Mouse (Mus musculus) limb, embryonic 11.5 days (tissue): ENCODE data around the gene Tnfrsf14. TPM values are rescaled to one million over a fixed set of nuclear protein-coding genes. Genes with fewer than 3 reads are reported as not detected.

Experiments
- ATAC-seq: fragments of 200-750 bp; cut with Nextera tagmentation; 2 replicates; pipeline ENCODE4 v1.8.0; 2017; ENCODE audit warnings: low read depth; ENCODE audit not compliant: insufficient number of reproducible peaks, low FRiP score, low TSS enrichment
- DNase-seq: peaks from one replicate; pipeline ENCODE4 v3.0.0-alpha.2; 2015; ENCODE audit warnings: low spot score
- H3K27ac ChIP-seq: fragments of 300-500 bp; sonication (generic); replicated peaks from 2 replicates; pipeline ENCODE4 v1.5.1; 2014; ENCODE audit warnings: low read depth, mild to moderate bottlenecking, low read length
- H3K27me3 ChIP-seq: fragments of 300-500 bp; sonication (generic); 2 replicates; pipeline ENCODE4 v1.6.1; 2014; ENCODE audit warnings: mild to moderate bottlenecking, low read length, mixed read lengths; ENCODE audit not compliant: control insufficient read depth, insufficient read depth
- H3K36me3 ChIP-seq: fragments of 300-500 bp; sonication (generic); 2 replicates; pipeline ENCODE4 v1.6.1; 2014; ENCODE audit warnings: mild to moderate bottlenecking, low read length, moderate library complexity, mixed read lengths; ENCODE audit not compliant: control insufficient read depth, insufficient read depth
- H3K4me1 ChIP-seq: fragments of 300-500 bp; sonication (generic); 2 replicates; pipeline ENCODE4 v1.6.1; 2014; ENCODE audit warnings: low read length, mixed read lengths; ENCODE audit not compliant: control insufficient read depth, insufficient read depth
- H3K4me2 ChIP-seq: fragments of 300-500 bp; sonication (generic); 2 replicates; pipeline ENCODE4 v1.6.1; 2014; ENCODE audit warnings: low read depth, mild to moderate bottlenecking, moderate library complexity; ENCODE audit not compliant: severe bottlenecking
- H3K4me3 ChIP-seq: fragments of 300-500 bp; sonication (generic); 2 replicates; pipeline ENCODE4 v1.5.1; 2014; ENCODE audit warnings: low read depth, low read length
- H3K9ac ChIP-seq: fragments of 300-500 bp; sonication (generic); 2 replicates; pipeline ENCODE4 v1.6.1; 2014; ENCODE audit warnings: mild to moderate bottlenecking, low read length
- H3K9me3 ChIP-seq: fragments of 300-500 bp; sonication (generic); 2 replicates; pipeline ENCODE4 v1.6.1; 2016; ENCODE audit warnings: low read length; ENCODE audit not compliant: control insufficient read depth
- WGBS: fragments of 180-500 bp; shearing (Covaris S2); extraction: QIAGEN DNeasy Blood & Tissue Kit; methylation state at CpG from one replicate; pipeline ENCODE4 v1.1.7; 2014; 5-methylcytosine and 5-hydroxymethylcytosine counted together
- polyA plus RNA-seq: library from polyadenylated mRNA; unstranded; fragments of >200 nt; fragmentation: Nextera tagmentation; extraction: Ambion mirVana; gene quantifications from 2 replicates; pipeline ENCODE4 v1.2.1, GENCODE M21; 2014

Tnfrsf14 gene
- polyA plus RNA-seq, 1 experiment from 2014 or later = 1.3 TPM

GRCm38 (mm10) chr4:154956604-154957003 is 28.2 kb upstream of the Tnfrsf14 start:
- ATAC-seq (no peak), DNase-seq (no peak)
- no peak overlapping the region for H3K27ac ChIP-seq
- H3K9ac ChIP-seq = no peak overlapping the region
- H3K27me3 ChIP-seq = peaks cover 63% of the 10 kb centered on the region
- H3K4me2 ChIP-seq = no peak overlapping the region
- no peaks in the 10 kb centered on the region for H3K9me3 ChIP-seq
- no peaks in the 10 kb centered on the region for H3K36me3 ChIP-seq
- H3K4me1 ChIP-seq = peaks cover 29% of the 10 kb centered on the region
- H3K4me3 ChIP-seq = no peak overlapping the region
- 43% methylated on average over 9 of the region's 9 CpGs for WGBS

- DNase-seq (no peak), ATAC-seq (no peak)
- H3K4me3 ChIP-seq = no peak overlapping the region
- H3K27ac ChIP-seq = no peak overlapping the region
- peaks cover 6% of the 10 kb centered on the region for H3K4me1 ChIP-seq
- H3K27me3 ChIP-seq = peaks cover 57% of the 10 kb centered on the region
- peak overlapping the region; percentile 10; the same call in 1 of the 2 replicates for H3K4me2 ChIP-seq
- H3K9me3 ChIP-seq = no peaks in the 10 kb centered on the region
- no peaks in the 10 kb centered on the region for H3K36me3 ChIP-seq
- WGBS = 2% methylated on average over 26 of the region's 26 CpGs
- H3K9ac ChIP-seq = no peak overlapping the region
These were observed 24.3 kb upstream of the Tnfrsf14 start for GRCm38 (mm10) chr4:154952461-154953241.

GRCm38 (mm10) chr4:154949589-154949982 is 21.2 kb upstream of the Tnfrsf14 start:
- no peak overlapping the region for H3K27ac ChIP-seq
- DNase-seq (no peak), ATAC-seq (no peak)
- 12% methylated on average over 16 of the region's 16 CpGs for WGBS
- H3K4me3 ChIP-seq = no peak overlapping the region
- H3K9ac ChIP-seq = no peak overlapping the region
- no peak overlapping the region for H3K4me2 ChIP-seq
- no peaks in the 10 kb centered on the region for H3K36me3 ChIP-seq
- no peaks in the 10 kb centered on the region for H3K9me3 ChIP-seq
- H3K27me3 ChIP-seq = peaks cover 49% of the 10 kb centered on the region
- peaks cover 6% of the 10 kb centered on the region for H3K4me1 ChIP-seq

- no peak overlapping the region for H3K4me2 ChIP-seq
- WGBS = 72% methylated on average over 6 of the region's 6 CpGs
- H3K27me3 ChIP-seq = peaks cover 48% of the 10 kb centered on the region
- no peak overlapping the region for H3K4me3 ChIP-seq
- ATAC-seq = no peak
- DNase-seq = no peak
- H3K9me3 ChIP-seq = no peaks in the 10 kb centered on the region
- H3K9ac ChIP-seq = no peak overlapping the region
- H3K27ac ChIP-seq = no peak overlapping the region
- H3K36me3 ChIP-seq = no peaks in the 10 kb centered on the region
- peaks cover 6% of the 10 kb centered on the region for H3K4me1 ChIP-seq
These were observed 20.7 kb upstream of the Tnfrsf14 start for GRCm38 (mm10) chr4:154948940-154949588.

GRCm38 (mm10) chr4:154948066-154948939 is 19.9 kb upstream of the Tnfrsf14 start:
- no peaks in the 10 kb centered on the region for H3K9me3 ChIP-seq
- H3K27me3 ChIP-seq = peaks cover 45% of the 10 kb centered on the region
- no peak overlapping the region for H3K4me3 ChIP-seq
- no peak overlapping the region for H3K9ac ChIP-seq
- H3K36me3 ChIP-seq = no peaks in the 10 kb centered on the region
- 65% methylated on average over 14 of the region's 14 CpGs for WGBS
- DNase-seq = no peak
- no peak overlapping the region for H3K4me2 ChIP-seq
- H3K4me1 ChIP-seq = peaks cover 6% of the 10 kb centered on the region
- no peak overlapping the region for H3K27ac ChIP-seq
- ATAC-seq = no peak

- Histone ChIP-seq H3K9me3 (no peaks in the 10 kb centered on the region), H3K4me2 (peak overlapping the region; percentile 29), H3K4me3 (no peak overlapping the region; the same call in 1 of the 2 replicates), H3K27ac (no peak overlapping the region), H3K4me1 (peaks cover 2% of the 10 kb centered on the region; the same call in 1 of the 2 replicates), H3K36me3 (no peaks in the 10 kb centered on the region), H3K9ac (no peak overlapping the region), H3K27me3 (peaks cover 25% of the 10 kb centered on the region)
- peak; percentile 78 for DNase-seq
- under 1% methylated on average over 8 of the region's 8 CpGs for WGBS
- peak; percentile 84 for ATAC-seq
These were observed 18.0 kb upstream of the Tnfrsf14 start for GRCm38 (mm10) chr4:154946319-154946718.

GRCm38 (mm10) chr4:154944121-154944590 is 15.8 kb upstream of the Tnfrsf14 start:
- 15% methylated on average over 2 of the region's 2 CpGs for WGBS
- Histone ChIP-seq H3K4me3 (no peak overlapping the region), H3K4me2 (no peak overlapping the region), H3K27me3 (peaks cover 10% of the 10 kb centered on the region), H3K9me3 (no peaks in the 10 kb centered on the region), H3K4me1 (peaks cover 2% of the 10 kb centered on the region; the same call in 1 of the 2 replicates), H3K9ac (no peak overlapping the region), H3K36me3 (no peaks in the 10 kb centered on the region), H3K27ac (no peak overlapping the region)
- DNase-seq = peak; percentile 79
- peak; percentile 75; the same call in 1 of the 2 replicates for ATAC-seq
